23 mouse cellular contexts compared by ENCODE assay signal in the genomic region with DNA sequence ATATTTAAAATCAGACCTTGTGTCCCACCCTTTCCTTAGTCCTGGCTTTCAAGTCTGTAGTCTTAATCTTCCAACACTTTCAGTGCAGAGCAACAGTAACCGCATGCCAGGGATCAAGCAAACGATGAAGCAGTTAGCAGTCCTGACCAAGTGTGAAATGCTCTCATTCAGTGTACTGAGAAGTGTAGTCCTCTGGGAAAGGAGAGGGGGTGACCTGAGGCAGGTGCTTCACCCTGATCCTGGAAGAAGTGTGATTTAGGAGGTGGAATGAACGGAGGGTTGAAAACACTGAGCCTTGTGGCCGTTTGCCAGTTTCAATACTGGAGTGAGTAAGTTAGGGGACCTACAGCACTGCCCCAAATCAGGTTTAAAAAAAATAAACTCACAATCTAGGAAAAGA.
DNase-seq lines count a peak whose midpoint lies in the region; ATAC-seq lines count a peak whose summit lies in the region.
"Had no signal": no experiment of that assay in that cellular context is flagged by ENCODE, and none has a peak within 500 bp of the region (broad histone marks: within the 10 kb centered on the region; RNA-seq: fewer than 3 reads in every experiment).

No protein-coding gene starts in this region.

- no peak overlapping the region for H3K4me3 ChIP-seq in heart, embryonic 16.5 days (ENCODE audit: low read length)
- H3K4me3 ChIP-seq in heart, embryonic 11.5 days (ENCODE audit: low read depth, low read length) = no peak overlapping the region
- no peak overlapping the region for H3K4me3 ChIP-seq in lung, embryonic 15.5 days
- H3K4me3 ChIP-seq in limb, embryonic 10.5 days = no peak overlapping the region
- H3K4me3 ChIP-seq: embryonic facial prominence, embryonic 15.5 days; erythroblast, embryonic 14.5 days; forebrain, embryonic 10.5 days; heart, adult 2 months; heart, embryonic 12.5 days; hindbrain, embryonic 13.5 days had no signal

- H3K9me3 ChIP-seq in heart, embryonic 16.5 days (replicated peaks; ENCODE audit: control insufficient read depth, low read length) = no peaks in the 10 kb centered on the region
- H3K9me3 ChIP-seq in heart, embryonic 11.5 days (replicated peaks; ENCODE audit: control insufficient read depth, low read length) = no peaks in the 10 kb centered on the region
- H3K9me3 ChIP-seq in lung, embryonic 15.5 days = no peaks in the 10 kb centered on the region
- no peaks in the 10 kb centered on the region for H3K9me3 ChIP-seq in limb, embryonic 10.5 days (replicated peaks)
- H3K9me3 ChIP-seq: embryonic facial prominence, embryonic 15.5 days; forebrain, embryonic 10.5 days; heart, embryonic 12.5 days; hindbrain, embryonic 13.5 days had no signal

- no peak for DNase-seq in lung, postnatal 36 days
- no peak for DNase-seq in limb, embryonic 10.5 days (ENCODE audit: low spot score)
- no peak for DNase-seq in left cerebral cortex, postnatal 25 days (ENCODE audit: low spot score in 2 of 2)
- DNase-seq: adrenal gland, adult 8-10 months; adrenal gland, postnatal 36 days; cerebellum, adult 11 months; cerebellum, adult 8-10 months; cerebellum, postnatal 14 days; embryo, embryonic 11 days; gastrocnemius, postnatal 36 days; heart, adult 2 months; heart, postnatal 10 days had no signal

- H3K27ac ChIP-seq in heart, embryonic 16.5 days (ENCODE audit: low read length) = peak overlapping the region; percentile 20; the same call in 1 of the 2 replicates
- H3K27ac ChIP-seq in heart, embryonic 11.5 days (ENCODE audit: low read depth, low read length) = no peak overlapping the region
- H3K27ac ChIP-seq in lung, embryonic 15.5 days = peak overlapping the region; percentile 60
- H3K27ac ChIP-seq in limb, embryonic 10.5 days = peak overlapping the region; percentile 63; the same call in 1 of the 2 replicates
- H3K27ac ChIP-seq: embryonic facial prominence, embryonic 15.5 days; forebrain, embryonic 10.5 days; heart, adult 2 months; hindbrain, embryonic 13.5 days had no signal

- peaks cover 3% of the 10 kb centered on the region; the same call in 1 of the 2 replicates for H3K4me1 ChIP-seq in heart, embryonic 16.5 days (ENCODE audit: control insufficient read depth, insufficient read depth, low read length)
- no peaks in the 10 kb centered on the region for H3K4me1 ChIP-seq in heart, embryonic 11.5 days (ENCODE audit: control insufficient read depth, insufficient read depth, low read length)
- peaks cover 24% of the 10 kb centered on the region for H3K4me1 ChIP-seq in lung, embryonic 15.5 days
- peaks cover 18% of the 10 kb centered on the region for H3K4me1 ChIP-seq in limb, embryonic 10.5 days
- H3K4me1 ChIP-seq: embryonic facial prominence, embryonic 15.5 days; forebrain, embryonic 10.5 days; hindbrain, embryonic 13.5 days had no signal

- H3K4me2 ChIP-seq in heart, embryonic 16.5 days (ENCODE audit: low read depth, low read length) = no peak overlapping the region
- H3K4me2 ChIP-seq in heart, embryonic 11.5 days = no peak overlapping the region
- H3K4me2 ChIP-seq in lung, embryonic 15.5 days = no peak overlapping the region
- H3K4me2 ChIP-seq: embryonic facial prominence, embryonic 15.5 days; heart, embryonic 12.5 days; hindbrain, embryonic 13.5 days had no signal

- H3K9ac ChIP-seq in heart, embryonic 16.5 days (ENCODE audit: low read length) = no peak overlapping the region
- H3K9ac ChIP-seq in heart, embryonic 11.5 days (ENCODE audit: low read depth, low read length) = no peak overlapping the region
- no peak overlapping the region for H3K9ac ChIP-seq in lung, embryonic 15.5 days
- H3K9ac ChIP-seq: embryonic facial prominence, embryonic 15.5 days; heart, embryonic 12.5 days; hindbrain, embryonic 13.5 days had no signal

- no peak for ATAC-seq in heart, embryonic 16.5 days (replicated peaks; ENCODE audit: extremely low read depth, insufficient read depth, low FRiP score)
- no peak for ATAC-seq in heart, embryonic 11.5 days (replicated peaks; ENCODE audit: insufficient number of reproducible peaks, low FRiP score, low TSS enrichment)
- ATAC-seq in lung, embryonic 15.5 days (ENCODE audit: borderline replicate concordance, extremely low read depth, low FRiP score, low TSS enrichment) = no peak
- ATAC-seq: forebrain, embryonic 14.5 days; Patski had no signal

- WGBS in heart, embryonic 16.5 days = 76% methylated on average over 4 of the region's 4 CpGs
- WGBS in heart, embryonic 11.5 days (ENCODE audit: insufficient replicate concordance) = 74% methylated on average over 4 of the region's 4 CpGs
- WGBS in lung, embryonic 15.5 days = 53% methylated on average over 4 of the region's 4 CpGs
- WGBS in limb, embryonic 10.5 days = 73% methylated on average over 4 of the region's 4 CpGs

- H3K36me3 ChIP-seq in heart, embryonic 16.5 days (ENCODE audit: control insufficient read depth, insufficient read depth) = peaks cover 57% of the 10 kb centered on the region
- peaks cover 16% of the 10 kb centered on the region for H3K36me3 ChIP-seq in heart, embryonic 11.5 days (ENCODE audit: control insufficient read depth, insufficient read depth, low read length)
- H3K36me3 ChIP-seq in lung, embryonic 15.5 days = peaks cover 33% of the 10 kb centered on the region
- H3K36me3 ChIP-seq in limb, embryonic 10.5 days = peaks cover 52% of the 10 kb centered on the region
- H3K36me3 ChIP-seq: forebrain, embryonic 10.5 days had no signal

- no peaks in the 10 kb centered on the region for H3K27me3 ChIP-seq in heart, embryonic 16.5 days (ENCODE audit: control insufficient read depth, insufficient read depth, low read length)
- H3K27me3 ChIP-seq in heart, embryonic 11.5 days (ENCODE audit: control insufficient read depth, insufficient read depth, low read length) = no peaks in the 10 kb centered on the region
- H3K27me3 ChIP-seq in lung, embryonic 15.5 days = no peaks in the 10 kb centered on the region
- no peaks in the 10 kb centered on the region for H3K27me3 ChIP-seq in limb, embryonic 10.5 days (ENCODE audit: low read depth, poor library complexity, severe bottlenecking)
- H3K27me3 ChIP-seq: CH12.LX; embryonic facial prominence, embryonic 15.5 days; heart, embryonic 12.5 days; hindbrain, embryonic 13.5 days; Patski had no signal

- intact Hi-C loops in left cerebral cortex, postnatal 25 days (cut with DNase I) = no loop called here
